Mouse (Mus musculus) heart, postnatal 10 days (tissue): ENCODE data around the gene Sipa1l2. TPM values are rescaled to one million over a fixed set of nuclear protein-coding genes. Genes with fewer than 3 reads are reported as not detected.
"Not testable (repeated sequence)": the region's sequence is repeated elsewhere in the genome, so short reads cannot be mapped to it uniquely, and the experiment has no call there.

Experiments used
- DNase-seq, 2 experiments: peaks; one replicate each; pipeline ENCODE4 v3.0.0; 2021
- intact Hi-C: fragments of 180-260 bp; cut with DNase I; formaldehyde crosslinking; loops from one replicate; pipeline ENCODE4 v1.15.1; 2025
- total RNA-seq, 2 experiments: library from RNA; stranded (reverse); gene quantifications; 2 replicates each; pipeline ENCODE4 v1.2.3; 2021

Gene Sipa1l2
- total RNA-seq, 2 experiments from 2014 or later, result 52.7 to 67.3 TPM

- peak in 1 of 2 experiments; percentile 41 for DNase-seq
- intact Hi-C loops, result no loop called here
Observed at GRCm38 (mm10) chr8:125423861-125424260, 145.7 kb downstream of the Sipa1l2 start.

DNA sequence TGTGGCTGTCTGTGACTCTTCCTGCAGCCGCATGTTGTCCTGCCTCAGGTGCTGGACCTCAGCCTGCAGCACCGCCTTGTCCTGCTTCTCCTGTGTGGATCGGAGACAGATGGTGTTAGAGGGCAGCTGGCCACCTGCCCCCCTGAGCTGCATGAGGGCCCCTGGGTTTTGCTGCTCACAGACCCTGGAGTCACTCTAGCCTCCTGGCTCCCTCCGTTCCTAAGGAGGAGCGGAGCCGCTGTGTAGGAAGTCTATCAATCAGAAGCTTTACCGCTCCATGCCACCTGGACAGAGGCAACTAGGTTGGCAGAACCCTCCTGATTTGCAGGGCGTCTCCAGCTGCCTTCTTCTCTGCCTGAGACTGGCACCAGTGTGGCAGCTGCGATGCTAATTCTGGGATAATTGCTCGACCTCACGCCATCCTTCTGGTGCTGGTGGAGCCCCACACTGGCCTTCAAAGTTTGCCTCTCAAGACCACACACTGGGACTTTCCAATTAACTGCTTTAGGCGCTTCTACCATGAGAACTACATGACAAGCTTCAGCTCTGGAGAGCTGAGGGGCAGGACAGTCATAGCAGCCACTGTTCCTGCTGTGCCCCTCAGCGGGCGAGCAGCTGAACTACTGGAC is 150.3 kb downstream of the Sipa1l2 start:
- DNase-seq, result no peak
- intact Hi-C loops, result no loop called here

DNA sequence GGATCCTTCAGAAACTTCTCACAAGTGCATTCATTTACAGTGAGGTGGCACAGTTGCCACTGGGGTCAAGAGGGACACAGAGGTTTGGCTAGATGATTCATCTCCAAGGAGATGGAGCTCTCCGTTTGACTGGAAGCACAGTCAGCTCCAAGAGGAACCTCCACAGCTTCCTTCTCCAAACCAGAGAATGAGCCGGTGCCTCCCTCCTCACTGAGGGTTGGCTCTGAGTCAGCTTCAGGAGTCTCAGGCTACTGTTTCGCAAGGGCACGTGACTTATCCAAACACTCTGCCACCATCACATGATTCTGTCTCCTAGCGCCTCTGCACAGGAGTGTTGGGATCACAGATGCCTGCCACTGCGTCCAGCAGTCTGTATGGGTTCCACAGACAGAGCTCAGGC is 153.5 kb downstream of the Sipa1l2 start:
- intact Hi-C loops, result no loop called here
- peak in 1 of 2 experiments; percentile 37 for DNase-seq

- intact Hi-C loops, result no loop called here
- no peak for DNase-seq
Observed at GRCm38 (mm10) chr8:125414651-125415050, 155.0 kb downstream of the Sipa1l2 start.

DNA sequence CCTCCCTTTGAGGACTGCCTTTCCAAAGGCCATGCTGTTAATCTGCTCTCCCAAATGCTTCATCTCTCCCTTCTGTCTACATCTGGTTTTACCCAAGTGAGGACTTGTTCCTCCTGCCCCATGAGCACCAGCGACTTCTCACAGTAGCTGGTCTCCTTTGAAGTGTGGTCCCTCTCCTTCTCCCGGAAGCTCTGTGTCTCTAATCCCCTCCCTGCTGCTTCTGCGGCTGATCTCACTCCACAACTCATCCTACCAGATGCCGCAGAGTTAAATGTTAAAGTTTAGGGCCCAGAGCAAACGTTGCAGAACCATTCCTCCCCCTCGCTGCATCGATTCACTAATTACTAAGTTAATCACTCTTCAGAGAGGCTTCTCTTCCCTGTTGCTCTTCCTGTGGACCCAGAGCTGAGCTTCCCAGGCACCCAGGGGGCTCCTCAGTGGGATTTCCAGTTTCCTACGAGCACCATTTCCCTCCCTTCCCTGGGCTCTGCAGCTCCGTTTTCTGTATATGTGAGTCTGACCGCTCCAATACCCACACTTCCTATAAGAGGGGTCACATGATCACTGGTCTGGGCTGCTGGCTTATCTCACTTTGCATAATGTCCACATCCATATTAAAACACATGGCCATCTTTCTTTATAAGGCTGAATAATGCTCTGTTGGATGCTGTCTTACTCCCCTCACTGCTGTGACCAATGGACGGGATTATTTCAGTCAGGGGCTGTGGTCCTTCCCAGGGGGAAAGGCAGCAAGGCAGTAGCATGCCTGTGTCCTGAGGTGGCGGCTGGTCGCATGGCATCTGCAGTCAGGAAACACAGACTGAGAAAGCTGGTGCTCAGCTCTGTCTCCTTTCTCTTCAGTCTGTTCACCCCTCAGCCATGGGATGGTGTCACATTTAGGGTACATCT is 156.4 kb downstream of the Sipa1l2 start:
- no peak for DNase-seq
- intact Hi-C loops, result no loop called here

DNA sequence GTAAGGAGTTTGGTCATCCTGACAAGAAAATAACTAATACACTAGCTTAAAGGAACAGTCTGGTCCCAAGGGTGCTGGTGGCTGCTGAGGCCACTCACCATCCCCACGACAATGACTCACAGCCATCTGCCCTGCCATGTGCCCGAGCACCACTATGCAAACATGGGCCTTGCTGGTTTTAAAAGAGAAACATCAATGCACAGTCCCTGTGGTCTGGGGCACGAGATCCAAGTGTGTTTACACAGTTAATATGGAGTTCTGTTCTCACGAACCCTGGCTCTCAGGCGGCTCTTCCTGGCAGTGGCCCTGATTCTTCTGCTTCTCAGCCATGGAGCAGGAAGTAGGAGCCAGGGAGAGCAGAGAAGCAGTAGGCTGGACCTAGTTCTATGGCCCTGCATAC is 159.0 kb downstream of the Sipa1l2 start:
- intact Hi-C loops, result no loop called here

GRCm38 (mm10) chr8:125407672-125408071 is 161.9 kb downstream of the Sipa1l2 start:
- intact Hi-C loops, result no loop called here
- no peak for DNase-seq

More for the DNA sequence above, 159.0 kb downstream of the Sipa1l2 start:
- DNase-seq, result no peak

- intact Hi-C loops, result no loop called here
- DNase-seq, result no peak
Observed at GRCm38 (mm10) chr8:125406453-125406852, 163.2 kb downstream of the Sipa1l2 start.

GRCm38 (mm10) chr8:125401350-125401749 is 168.3 kb downstream of the Sipa1l2 start:
- intact Hi-C loops, result no loop called here
- DNase-seq, result no peak

DNA sequence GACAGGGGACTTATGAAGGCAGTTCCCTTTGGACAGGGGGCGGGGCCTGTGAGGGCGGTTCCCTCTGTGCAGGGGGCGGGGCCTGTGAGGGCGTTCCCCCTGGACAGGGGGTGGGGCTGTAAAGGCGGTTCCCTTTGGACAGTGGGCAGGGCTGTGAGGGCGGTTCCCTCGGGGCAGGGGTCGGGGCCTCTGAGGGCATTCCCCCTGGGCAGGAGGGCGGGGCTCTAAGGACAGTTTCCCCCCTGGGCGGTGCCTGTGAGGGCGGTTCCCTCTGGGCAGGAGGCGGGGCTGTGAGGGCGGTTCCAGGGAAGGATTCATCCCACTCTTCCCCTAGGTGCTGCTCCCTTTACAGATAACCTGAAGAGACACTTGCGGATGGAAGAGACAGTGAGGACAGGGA is 171.6 kb downstream of the Sipa1l2 start:
- DNase-seq, result no peak
- intact Hi-C loops, result no loop called here

- intact Hi-C loops, DNase-seq: not testable (repeated sequence)
Observed at GRCm38 (mm10) chr8:125395682-125396081, 173.9 kb downstream of the Sipa1l2 start.

DNA sequence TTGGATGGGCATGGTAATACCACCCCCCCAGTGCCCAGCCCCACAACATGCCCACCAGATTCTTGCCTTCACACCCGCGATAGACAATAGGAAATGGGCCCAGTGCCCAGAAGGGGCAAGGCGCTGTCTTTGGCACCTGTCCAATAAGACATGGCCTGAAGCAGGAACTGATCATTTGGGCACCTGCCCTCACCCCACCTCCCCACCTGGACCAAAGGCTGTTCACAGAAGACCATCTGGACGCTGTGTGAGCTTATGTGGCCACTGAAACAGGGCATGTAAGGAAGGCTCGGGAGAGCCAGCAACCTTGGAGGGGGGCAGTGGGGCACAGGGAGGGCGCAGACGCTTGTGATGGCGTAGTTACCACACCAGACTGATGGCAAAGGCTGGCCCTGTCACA is 174.6 kb downstream of the Sipa1l2 start:
- no peak for DNase-seq
- intact Hi-C loops, result no loop called here

GRCm38 (mm10) chr8:125391685-125392084 is 177.9 kb downstream of the Sipa1l2 start:
- intact Hi-C loops, result no loop called here
- no peak for DNase-seq

DNA sequence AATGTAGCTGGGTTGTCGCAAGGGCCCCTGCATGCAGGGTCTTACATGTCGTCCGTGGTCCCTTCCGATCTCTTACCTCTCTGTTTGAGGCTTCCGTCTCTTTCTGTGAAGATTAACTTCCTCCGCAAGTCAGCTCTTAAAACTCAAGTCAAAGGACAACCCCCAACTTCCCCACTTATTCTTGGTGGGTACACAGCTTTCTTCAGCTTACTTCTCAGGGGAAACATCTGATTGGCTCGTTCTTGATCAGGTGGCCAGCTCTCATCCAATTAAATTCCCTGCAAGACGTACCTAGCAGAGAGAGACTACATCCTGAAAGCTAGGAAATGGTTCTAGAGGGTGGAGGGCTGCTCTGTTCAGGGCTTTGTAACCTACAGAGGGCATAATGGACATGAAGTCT is 178.3 kb downstream of the Sipa1l2 start:
- no peak for DNase-seq
- intact Hi-C loops, result no loop called here

- intact Hi-C loops, result no loop called here
- no peak for DNase-seq
Observed at GRCm38 (mm10) chr8:125390506-125390895, 179.1 kb downstream of the Sipa1l2 start.

DNA sequence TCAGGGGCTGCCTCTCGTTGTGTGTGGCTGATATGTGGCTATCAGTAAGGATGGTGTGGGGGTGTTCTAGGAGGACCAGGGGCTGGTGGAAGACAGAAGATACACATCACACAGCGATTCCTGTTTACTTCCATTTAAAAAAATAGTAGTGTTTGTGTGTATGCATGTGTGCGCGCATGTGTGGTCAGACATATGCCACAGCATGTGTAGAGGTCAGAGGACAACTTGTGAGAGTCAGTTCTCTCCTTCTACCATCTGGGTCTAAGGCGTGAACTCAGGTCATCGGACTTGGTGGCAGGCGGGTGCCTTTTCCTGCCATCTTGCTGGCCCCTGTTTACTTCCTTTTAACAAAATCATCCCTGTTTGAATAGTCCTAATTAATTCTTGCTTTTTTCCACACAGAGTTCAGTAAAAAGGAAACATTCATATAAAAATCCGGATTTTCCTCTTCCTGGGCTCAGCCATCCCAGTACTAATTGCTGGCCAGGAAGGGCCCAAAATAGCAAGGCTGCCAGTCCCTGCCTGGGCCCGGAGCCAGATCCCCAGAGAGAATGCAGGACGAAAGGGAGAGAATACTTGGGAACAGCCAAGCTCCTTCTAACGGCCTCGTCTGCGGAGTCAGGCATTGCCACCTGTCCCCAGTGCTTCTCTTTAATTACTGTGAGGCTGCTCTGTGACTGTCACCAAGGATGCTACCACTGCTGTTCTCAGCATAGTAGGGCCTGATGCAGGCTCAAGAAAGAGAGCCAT is 179.7 kb downstream of the Sipa1l2 start:
- DNase-seq, result peak; percentile 88 to 89
- intact Hi-C loops, result loop anchor here (5.0 kb wide), 1 partner anchor 38 kb away; no protein-coding TSS in a partner anchor

DNA sequence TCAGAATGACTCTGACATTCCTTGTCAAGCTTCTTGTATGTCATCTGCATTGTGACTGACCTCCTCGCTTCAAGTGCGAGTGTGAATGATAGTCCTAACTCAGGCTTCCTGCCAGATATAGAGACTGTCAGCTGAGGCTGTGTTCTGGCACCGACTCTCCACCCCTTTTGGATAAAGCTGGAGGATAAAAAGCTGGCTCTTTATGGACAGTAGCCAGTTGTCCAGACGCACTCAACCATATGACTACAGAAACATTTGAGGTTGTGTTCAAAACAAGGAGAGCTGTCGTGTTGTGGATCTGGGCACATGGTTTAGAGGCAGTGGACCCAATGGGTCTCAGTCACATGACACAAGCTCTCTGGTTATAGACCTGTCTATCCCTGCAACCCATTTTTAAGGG is 180.3 kb downstream of the Sipa1l2 start:
- intact Hi-C loops, result loop anchor here (5.0 kb wide), 1 partner anchor 37 kb away; no protein-coding TSS in a partner anchor
- DNase-seq, result peak; percentile 82 to 88

GRCm38 (mm10) chr8:125388404-125389180 is 181.0 kb downstream of the Sipa1l2 start:
- DNase-seq, result peak in 1 of 2 experiments; percentile 35
- intact Hi-C loops, result loop anchor here (5.0 kb wide), 1 partner anchor 36 kb away; no protein-coding TSS in a partner anchor

DNA sequence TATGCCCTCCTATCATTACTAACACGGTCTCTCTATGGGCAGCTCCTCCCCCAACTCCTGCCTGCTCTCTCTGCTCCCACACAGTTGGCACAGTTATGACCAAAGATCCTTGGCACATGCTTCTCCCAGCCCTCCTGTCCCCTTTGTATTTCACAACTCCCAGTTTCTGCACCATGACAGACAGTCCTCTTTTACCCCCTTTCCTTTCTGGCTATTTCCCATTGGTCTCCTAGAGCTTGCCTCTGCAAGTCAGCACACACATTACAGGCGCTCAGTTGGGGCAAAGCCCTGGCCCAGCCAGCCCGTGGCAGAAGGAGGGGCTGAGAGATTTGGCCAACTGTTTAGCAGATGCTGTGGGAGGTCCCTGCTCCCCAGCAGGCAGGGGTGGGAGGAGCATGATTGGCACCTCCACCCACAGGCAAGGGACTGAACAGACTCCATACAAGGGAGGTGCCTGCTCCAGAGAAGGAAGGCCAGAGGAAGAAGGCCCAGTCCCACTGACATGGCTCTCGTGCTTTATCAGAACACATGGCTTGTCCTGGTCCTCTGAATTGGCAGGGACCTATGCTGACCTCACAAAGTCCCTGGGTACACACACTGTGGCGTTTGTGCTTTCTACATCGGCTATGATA is 184.0 kb downstream of the Sipa1l2 start:
- peak; percentile 82 to 91 for DNase-seq
- intact Hi-C loops, result loop anchor here (2.0 to 5.0 kb wide), 2 partner anchors 17 to 33 kb away; no protein-coding TSS in a partner anchor
